Mouse (Mus musculus) myocyte (in vitro differentiated cells): ENCODE results near the gene 4933427D14Rik. TPM values are rescaled to one million over a fixed set of nuclear protein-coding genes. Genes with fewer than 3 reads are reported as not detected.

Experiments
- H3K27me3 ChIP-seq: one replicate; pipeline ENCODE4 v1.6.1; 2011; ENCODE audit not compliant: control insufficient read depth, insufficient read depth, insufficient read length
- H3K36me3 ChIP-seq: one replicate; pipeline ENCODE4 v1.6.1; 2011; ENCODE audit not compliant: control insufficient read depth, insufficient read depth
- H3K4me2 ChIP-seq: one replicate; pipeline ENCODE4 v1.6.1; 2011; ENCODE audit warnings: low read depth, control low read depth
- H3K4me3 ChIP-seq: one replicate; pipeline ENCODE4 v1.5.1; 2011; ENCODE audit warnings: mild to moderate bottlenecking, control low read depth, moderate library complexity
- H3K79me2 ChIP-seq: one replicate; pipeline ENCODE4 v1.6.1; 2011; ENCODE audit not compliant: control insufficient read depth, insufficient read depth
- H3ac ChIP-seq: one replicate; pipeline ENCODE4 v1.6.1; 2011; ENCODE audit not compliant: control insufficient read depth, insufficient read length
- CEBPB ChIP-seq: IDR thresholded peaks from 2 replicates; pipeline ENCODE4 v1.6.1; 2011; ENCODE audit warnings: mild to moderate bottlenecking, moderate library complexity; ENCODE audit not compliant: poor library complexity, insufficient read depth, severe bottlenecking
- E2F4 ChIP-seq: IDR thresholded peaks from one replicate; pipeline ENCODE4 v1.6.1; 2011; ENCODE audit warnings: mild to moderate bottlenecking, control low read depth, moderate library complexity; ENCODE audit not compliant: insufficient read depth
- MAX ChIP-seq: IDR thresholded peaks from one replicate; pipeline ENCODE4 v1.6.1; 2011; ENCODE audit warnings: low read depth, mild to moderate bottlenecking, control low read depth
- MYOD1 ChIP-seq, 3 experiments: IDR thresholded peaks; one replicate each; pipeline ENCODE4 v1.6.1; 2011; ENCODE audit warnings: control low read depth in 2 of 3, low read depth in 2 of 3, mild to moderate bottlenecking in 2 of 3, moderate library complexity in 1 of 3; ENCODE audit not compliant: insufficient read length in 2 of 3, control insufficient read depth in 1 of 3
- MYOG ChIP-seq, 3 experiments: IDR thresholded peaks; one replicate each; pipeline ENCODE4 v1.6.1; 2011; ENCODE audit warnings: control low read depth in 2 of 3, low read depth in 2 of 3, mild to moderate bottlenecking in 2 of 3; ENCODE audit not compliant: insufficient read length in 2 of 3, control insufficient read depth in 1 of 3, insufficient read depth in 1 of 3
- POLR2A ChIP-seq: IDR thresholded peaks from one replicate; pipeline ENCODE4 v1.6.1; 2011; ENCODE audit warnings: low read depth, mild to moderate bottlenecking, control low read depth, moderate library complexity; ENCODE audit not compliant: insufficient read length
- POLR2AphosphoS2 ChIP-seq: IDR thresholded peaks from one replicate; pipeline ENCODE4 v1.6.1; 2011; ENCODE audit warnings: low read depth, control low read depth; ENCODE audit not compliant: insufficient read length
- REST ChIP-seq: IDR thresholded peaks from one replicate; pipeline ENCODE4 v1.6.1; 2011; ENCODE audit warnings: mild to moderate bottlenecking, control low read depth, moderate library complexity; ENCODE audit not compliant: insufficient read depth, insufficient read length
- SRF ChIP-seq: IDR thresholded peaks from one replicate; pipeline ENCODE4 v1.6.1; 2011; ENCODE audit warnings: low read depth; ENCODE audit not compliant: control insufficient read depth, insufficient read length
- TCF12 ChIP-seq: IDR thresholded peaks from one replicate; pipeline ENCODE4 v1.6.1; 2011; ENCODE audit warnings: mild to moderate bottlenecking, control low read depth; ENCODE audit not compliant: poor library complexity, insufficient read depth, severe bottlenecking
- TCF3 ChIP-seq: IDR thresholded peaks from one replicate; pipeline ENCODE4 v1.6.1; 2011; ENCODE audit warnings: low read depth, control low read depth; ENCODE audit not compliant: insufficient read length
- USF1 ChIP-seq: IDR thresholded peaks from one replicate; pipeline ENCODE4 v1.6.1; 2011; ENCODE audit warnings: low read depth, mild to moderate bottlenecking, control low read depth, moderate library complexity
- polyA plus RNA-seq: library from polyadenylated mRNA; unstranded; fragments of >200 nt; fragmentation: generic; extraction: Trizol; gene quantifications from one replicate; pipeline ENCODE4 v1.2.1, GENCODE M21; 2012; ENCODE audit warnings: missing spikeins

4933427D14Rik gene
- polyA plus RNA-seq = 2.8 TPM

DNA sequence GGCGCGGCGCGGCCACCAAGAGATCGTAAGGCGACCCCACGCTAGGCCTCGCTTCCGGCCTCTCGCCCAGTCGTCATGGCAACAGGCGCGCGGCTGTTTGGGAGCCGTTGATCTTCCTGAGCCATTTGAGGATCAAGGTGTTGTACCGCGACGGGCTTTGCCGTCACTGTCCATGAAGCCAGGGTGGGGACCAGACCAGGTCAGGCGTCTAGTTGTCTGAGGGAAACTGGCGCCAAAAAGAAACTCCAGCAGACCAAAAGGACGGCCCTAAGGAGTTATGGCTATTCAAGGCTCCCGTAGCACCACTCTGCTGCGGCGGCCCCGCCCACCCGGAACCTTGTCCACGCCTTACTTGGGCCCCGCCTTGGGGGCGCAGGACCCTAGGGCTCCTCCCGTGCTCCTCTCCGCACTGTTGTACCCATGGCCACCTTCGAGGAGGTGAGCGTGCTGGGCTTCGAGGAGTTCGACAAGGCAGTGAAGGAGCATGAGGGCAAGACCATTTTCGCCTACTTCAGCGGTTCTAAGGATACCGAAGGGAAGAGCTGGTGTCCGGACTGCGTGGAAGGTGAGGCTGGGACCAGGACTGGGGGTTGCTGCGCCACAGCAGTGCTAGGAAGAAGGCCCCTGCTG is at the start of gene 4933427D14Rik, which contains the start of gene Txndc17:
Gene 4933427D14Rik (minus strand): TSS at position 256 of the 630 bp plus-strand sequence.
Gene Txndc17 (plus strand): TSS at position 344 of the 630 bp plus-strand sequence.
- peaks cover 43% of the 10 kb centered on the region for H3K79me2 ChIP-seq
- H3K27me3 ChIP-seq = no peaks in the 10 kb centered on the region
- H3K36me3 ChIP-seq = peaks cover 12% of the 10 kb centered on the region
- H3K4me3 ChIP-seq = peak within 1 kb of the TSS; percentile 98
- H3K4me2 ChIP-seq = peak within 1 kb of the TSS; percentile 81
- peak within 1 kb of the TSS; percentile 71 for H3ac ChIP-seq
- peak in 1 of 3 experiments; percentile 8 for TF ChIP-seq MYOG (IDR thresholded peaks at IDR 0.05; ENCODE audit: control insufficient read depth in 1 of 3, insufficient read depth in 1 of 3, insufficient read length in 2 of 3, low read depth in 2 of 3)
- no peak for TF ChIP-seq CEBPB
- TF ChIP-seq POLR2A = peak; percentile 94
- TF ChIP-seq POLR2AphosphoS2 = peak; percentile 85
- TF ChIP-seq MYOD1 (IDR thresholded peaks at IDR 0.05; ENCODE audit: control insufficient read depth in 1 of 3, insufficient read length in 2 of 3, low read depth in 2 of 3) = no peak
- peak; percentile 76 for TF ChIP-seq SRF
- TF ChIP-seq REST = no peak

DNA sequence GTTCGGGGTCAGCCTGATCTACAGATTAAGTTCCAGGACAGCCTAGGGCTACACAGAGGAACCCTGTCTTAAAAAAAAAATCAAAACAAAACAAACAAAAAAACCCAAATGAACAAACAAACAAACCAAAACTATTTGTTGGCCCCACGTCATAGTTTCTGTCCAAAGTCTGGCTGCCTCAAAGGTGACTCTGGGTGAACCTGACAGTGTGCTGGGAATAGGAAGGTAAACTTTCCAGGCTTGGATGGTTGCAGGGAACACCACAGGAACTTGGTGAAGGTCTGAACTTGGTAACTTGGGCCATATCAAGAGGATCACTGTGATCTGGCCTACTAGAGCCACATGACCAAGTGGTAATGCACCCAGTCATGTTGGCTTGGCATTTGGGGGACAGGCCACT is 49.2 kb upstream of the 4933427D14Rik start:
- Histone ChIP-seq H3K79me2 (no peaks in the 10 kb centered on the region), H3K4me2 (no peak overlapping the region), H3K36me3 (no peaks in the 10 kb centered on the region), H3K27me3 (peaks cover 5% of the 10 kb centered on the region), H3ac (no peak overlapping the region), H3K4me3 (no peak overlapping the region)
- TF ChIP-seq USF1 (no peak), POLR2A (no peak), TCF12 (no peak), MAX (no peak), POLR2AphosphoS2 (no peak), REST (no peak), SRF (no peak), E2F4 (no peak), TCF3 (no peak), MYOD1 (IDR thresholded peaks at IDR 0.05; ENCODE audit: control insufficient read depth in 1 of 3, insufficient read length in 2 of 3, low read depth in 2 of 3) (no peak), CEBPB (no peak), MYOG (IDR thresholded peaks at IDR 0.05; ENCODE audit: control insufficient read depth in 1 of 3, insufficient read depth in 1 of 3, insufficient read length in 2 of 3, low read depth in 2 of 3) (no peak)

DNA sequence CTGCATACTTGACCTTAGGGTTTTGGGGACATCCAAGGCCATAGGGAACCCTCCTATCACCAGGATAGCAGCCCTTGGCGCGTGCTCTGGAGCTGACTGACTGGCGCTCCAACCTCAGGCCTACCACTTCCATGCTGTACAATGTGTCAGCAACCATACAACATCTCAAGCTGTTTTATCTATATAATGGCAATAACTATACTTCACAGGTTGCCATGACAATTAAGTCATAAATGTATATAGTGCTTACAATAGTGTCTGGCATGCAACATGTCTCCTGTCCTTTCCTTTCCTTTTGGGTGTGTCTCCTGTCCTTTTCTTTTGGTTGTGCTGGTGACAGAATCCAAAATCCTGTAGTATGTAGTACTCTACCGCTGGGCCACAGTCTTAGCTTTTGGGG is 48.4 kb upstream of the 4933427D14Rik start:
- Histone ChIP-seq H3K79me2 (no peaks in the 10 kb centered on the region), H3ac (no peak overlapping the region), H3K4me2 (no peak overlapping the region), H3K36me3 (no peaks in the 10 kb centered on the region), H3K4me3 (no peak overlapping the region), H3K27me3 (peaks cover 5% of the 10 kb centered on the region)
- no peak for TF ChIP-seq USF1
- no peak for TF ChIP-seq SRF
- TF ChIP-seq MYOD1 (IDR thresholded peaks at IDR 0.05; ENCODE audit: control insufficient read depth in 1 of 3, insufficient read length in 2 of 3, low read depth in 2 of 3) = no peak
- no peak for TF ChIP-seq MYOG (IDR thresholded peaks at IDR 0.05; ENCODE audit: control insufficient read depth in 1 of 3, insufficient read depth in 1 of 3, insufficient read length in 2 of 3, low read depth in 2 of 3)
- TF ChIP-seq MAX = no peak
- TF ChIP-seq CEBPB = no peak
- no peak for TF ChIP-seq POLR2AphosphoS2
- no peak for TF ChIP-seq TCF3
- TF ChIP-seq TCF12 = no peak
- TF ChIP-seq POLR2A = no peak

DNA sequence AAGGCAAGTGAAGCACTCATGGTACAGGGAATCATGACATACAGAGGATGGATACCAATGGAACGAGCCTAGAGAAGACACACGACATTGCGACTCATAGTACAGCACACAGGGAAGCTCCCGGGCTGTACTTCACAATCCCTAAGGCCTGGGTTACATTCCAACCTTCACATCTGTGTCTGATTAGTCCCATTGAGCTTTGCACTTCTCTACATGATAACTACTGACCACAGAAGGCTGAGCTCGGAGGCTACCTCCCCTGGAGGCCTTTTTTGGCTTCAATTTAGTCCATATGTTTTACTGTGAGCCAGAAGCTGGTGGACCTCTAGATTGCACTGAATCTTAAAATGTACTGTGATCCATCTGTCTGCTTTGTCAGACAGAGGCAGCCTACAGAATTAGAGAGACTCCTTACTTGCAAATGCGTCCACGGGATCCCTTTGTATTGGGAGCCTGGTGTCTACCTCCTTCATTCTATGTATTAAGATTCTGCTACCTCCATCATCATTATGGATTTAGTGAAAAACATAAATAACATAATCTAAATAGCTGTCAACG is 38.0 kb upstream of the 4933427D14Rik start:
- Histone ChIP-seq H3K4me3 (no peak overlapping the region), H3ac (no peak overlapping the region), H3K4me2 (no peak overlapping the region), H3K36me3 (no peaks in the 10 kb centered on the region), H3K79me2 (no peaks in the 10 kb centered on the region), H3K27me3 (peaks cover 9% of the 10 kb centered on the region)
- TF ChIP-seq CEBPB = no peak
- TF ChIP-seq POLR2AphosphoS2 = no peak
